Mouse (Mus musculus): ENCODE measurements around the gene Il2rb.

Il2rb gene

DNA sequence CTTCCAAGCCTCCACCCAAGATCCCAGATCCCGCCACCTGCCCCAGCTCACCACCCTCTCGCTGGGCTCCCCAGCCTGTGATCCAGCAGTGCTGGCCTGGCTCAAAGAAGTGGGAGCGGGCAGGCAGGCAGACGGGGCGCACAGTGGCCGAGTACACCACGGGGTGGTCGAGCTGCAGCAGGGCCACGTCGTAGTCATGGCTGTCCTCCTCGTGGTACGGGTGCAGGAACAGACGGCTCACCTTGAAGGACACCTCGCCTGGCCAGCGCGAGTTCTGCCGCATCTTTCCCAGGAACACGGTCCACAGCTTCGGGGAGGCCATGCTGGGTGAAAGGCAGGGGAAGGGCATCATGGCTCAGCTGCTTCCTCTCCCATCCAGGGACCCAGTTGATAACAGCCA lies 52.8 kb downstream of the Il2rb start:
- no peak for DNase-seq

DNA sequence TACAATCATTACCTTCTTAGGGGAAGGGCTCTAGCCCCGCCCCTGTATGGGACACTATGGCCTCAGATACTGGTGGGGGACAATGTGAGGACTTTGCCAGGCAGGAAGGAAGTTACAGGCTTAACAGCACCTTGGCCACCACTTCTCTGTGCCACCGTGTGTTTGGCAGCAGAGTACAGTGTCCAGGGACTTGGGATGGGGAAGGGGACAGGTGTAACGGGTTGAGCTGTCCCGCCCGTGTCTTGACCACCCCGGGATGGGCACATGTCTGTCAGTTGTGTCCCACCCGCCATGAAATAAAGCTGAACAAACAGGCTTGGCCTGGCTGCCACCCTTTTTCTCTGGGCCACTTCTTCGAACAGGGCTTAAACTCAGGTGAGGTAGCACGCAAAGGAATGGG lies 56.1 kb downstream of the Il2rb start:
- no peak for DNase-seq

- no peak for DNase-seq
These were observed 56.6 kb downstream of the Il2rb start for GRCm38 (mm10) chr15:78438505-78438904.

DNA sequence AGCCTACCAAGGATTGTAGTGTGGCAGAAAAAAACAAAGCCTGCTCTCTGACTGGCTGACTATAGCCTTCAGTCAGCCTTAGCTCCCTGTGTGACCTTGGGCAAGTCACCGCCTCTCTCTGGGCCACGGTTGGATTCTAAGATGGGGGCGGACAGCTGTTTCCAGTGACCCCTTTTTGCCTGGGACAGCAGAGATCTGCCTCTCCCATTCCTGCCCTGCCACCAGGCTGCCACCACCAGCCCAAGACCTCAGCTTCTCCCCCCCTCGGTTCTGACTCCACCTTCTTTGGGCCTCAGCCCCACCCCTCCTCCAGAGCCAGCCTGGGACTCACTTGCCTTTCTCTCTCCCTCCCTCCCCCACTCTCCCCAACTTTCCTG lies 57.1 kb downstream of the Il2rb start:
- no peak for DNase-seq

DNA sequence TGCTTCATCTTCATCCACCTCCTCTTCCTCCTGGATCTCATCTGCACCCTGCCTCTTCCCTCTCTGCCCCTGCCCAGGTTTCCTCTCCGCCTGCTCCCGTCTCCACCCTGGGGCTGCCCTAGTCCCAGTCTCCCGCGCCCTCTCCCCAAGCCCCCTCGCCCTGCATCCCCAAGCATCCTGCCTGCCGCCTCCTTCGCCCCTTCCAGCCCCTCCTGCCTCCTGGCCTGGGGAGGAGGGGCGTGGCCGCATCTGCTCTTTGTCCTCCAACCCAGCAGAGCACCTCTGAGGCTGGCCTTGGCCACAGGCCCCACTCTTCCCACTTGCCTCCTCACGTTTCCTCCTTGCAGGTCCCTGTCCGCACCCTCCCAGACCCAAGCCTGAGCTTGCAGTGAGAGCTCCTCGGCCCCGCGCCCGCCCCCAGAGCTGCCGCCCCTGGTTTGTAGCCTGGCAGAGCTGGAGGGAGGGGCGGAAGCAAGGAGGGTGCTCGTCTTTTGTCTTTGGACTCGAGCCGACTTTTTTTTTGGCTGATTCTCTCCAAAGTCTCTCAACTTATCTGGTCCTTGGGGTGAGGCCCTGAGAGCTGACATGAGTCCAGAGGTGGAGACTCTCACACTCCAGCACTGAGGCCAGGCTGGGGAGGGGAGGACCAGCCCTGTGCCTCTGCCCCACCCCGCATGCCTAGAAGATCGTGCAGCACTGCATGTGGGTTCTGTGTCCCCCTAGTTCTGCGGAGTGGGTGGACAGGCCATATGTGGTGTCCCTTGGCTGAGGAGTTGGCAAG lies 57.6 kb downstream of the Il2rb start:
- DNase-seq = peak; percentile 37 to 45

DNA sequence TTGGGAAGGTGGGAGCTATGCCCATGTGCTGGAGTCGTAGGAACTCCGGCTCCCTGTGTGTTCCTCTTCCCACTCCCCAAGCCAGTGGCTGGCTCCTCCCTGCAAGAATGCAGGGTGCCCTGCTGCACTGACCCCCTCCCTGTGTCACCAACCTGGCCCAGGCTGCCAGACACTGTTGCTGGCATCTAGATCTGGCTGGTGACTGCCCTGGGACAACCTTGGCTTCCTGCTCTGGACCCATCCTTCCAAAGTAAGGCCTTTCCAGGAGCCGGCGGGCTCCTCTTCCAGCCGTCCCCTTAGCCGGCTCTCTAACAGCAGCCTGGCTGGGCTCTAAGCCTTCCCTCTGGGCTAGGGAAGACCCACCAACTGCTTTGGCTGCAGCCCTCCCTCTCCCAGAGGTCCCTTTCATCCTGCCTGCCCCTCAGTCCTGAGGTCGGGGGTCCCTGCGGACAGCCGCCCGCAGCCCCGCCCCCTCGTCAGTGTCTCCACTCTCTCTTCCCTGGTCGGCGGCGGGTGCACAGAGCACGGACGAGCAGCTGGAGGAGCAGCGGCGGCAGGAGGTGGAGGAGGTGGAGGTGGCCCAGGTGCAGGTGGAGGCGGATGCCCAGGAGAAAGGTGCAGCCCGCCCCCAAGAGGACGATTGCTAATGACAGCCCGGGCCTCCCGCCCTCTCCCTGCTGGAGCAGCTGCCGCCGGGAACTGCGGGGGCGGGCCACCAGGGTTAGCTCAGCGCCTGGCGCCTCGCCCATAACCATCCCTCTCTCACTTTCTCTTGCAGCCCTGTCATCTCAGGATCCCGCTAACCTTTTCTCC lies 58.5 kb downstream of the Il2rb start:
- DNase-seq = peak; percentile 82 to 88

DNA sequence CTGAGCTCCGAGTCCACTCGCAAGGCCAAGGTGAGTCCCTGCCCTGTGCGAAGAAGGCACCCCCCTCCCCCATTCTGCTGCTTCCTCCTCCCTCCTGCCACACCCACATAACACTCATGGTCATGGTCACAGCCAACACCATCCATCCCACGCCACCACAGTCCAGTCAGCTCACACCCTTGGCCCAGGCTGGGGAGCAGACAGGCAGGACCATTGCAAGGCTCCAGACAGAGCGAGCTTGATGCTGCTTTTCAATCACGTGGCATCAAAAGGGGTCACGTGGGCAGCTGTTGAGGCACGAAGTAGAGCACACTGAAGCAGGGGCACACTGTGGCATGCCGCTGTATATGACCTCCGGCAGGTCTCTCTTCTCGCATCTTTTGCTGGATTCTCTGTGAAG lies 59.4 kb downstream of the Il2rb start:
- no peak for DNase-seq

DNA sequence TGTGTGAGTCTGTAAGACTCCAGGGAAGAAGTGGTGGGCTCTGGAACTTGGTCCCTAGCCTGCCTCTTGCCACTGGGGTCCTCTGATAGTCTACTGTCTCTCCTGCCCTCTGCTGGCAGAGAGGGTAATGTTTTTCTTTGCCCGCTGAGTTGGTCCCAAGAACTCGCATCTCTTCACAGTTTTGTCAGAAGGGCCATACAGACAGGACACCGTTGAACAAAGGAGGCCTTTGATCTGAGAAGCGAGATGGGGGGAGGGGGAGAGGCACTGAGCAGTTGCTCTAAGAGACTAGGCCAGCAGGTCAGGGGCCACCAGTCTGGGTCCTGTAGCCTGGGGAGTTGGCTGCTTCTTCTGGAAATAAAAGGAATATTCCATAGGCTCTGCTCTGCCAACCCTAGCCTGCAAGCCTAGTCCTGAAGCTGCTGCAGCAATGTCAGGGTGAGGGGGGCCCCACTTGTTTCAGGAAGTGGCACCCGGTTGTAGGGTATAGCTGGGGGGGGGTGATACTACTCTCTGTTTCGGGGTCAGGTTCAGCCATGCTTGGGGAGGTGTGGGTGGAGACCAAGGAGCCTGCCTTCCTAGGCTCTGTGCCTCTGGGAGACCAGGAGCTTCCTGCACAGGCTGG lies 60.1 kb downstream of the Il2rb start:
- no peak for DNase-seq

DNA sequence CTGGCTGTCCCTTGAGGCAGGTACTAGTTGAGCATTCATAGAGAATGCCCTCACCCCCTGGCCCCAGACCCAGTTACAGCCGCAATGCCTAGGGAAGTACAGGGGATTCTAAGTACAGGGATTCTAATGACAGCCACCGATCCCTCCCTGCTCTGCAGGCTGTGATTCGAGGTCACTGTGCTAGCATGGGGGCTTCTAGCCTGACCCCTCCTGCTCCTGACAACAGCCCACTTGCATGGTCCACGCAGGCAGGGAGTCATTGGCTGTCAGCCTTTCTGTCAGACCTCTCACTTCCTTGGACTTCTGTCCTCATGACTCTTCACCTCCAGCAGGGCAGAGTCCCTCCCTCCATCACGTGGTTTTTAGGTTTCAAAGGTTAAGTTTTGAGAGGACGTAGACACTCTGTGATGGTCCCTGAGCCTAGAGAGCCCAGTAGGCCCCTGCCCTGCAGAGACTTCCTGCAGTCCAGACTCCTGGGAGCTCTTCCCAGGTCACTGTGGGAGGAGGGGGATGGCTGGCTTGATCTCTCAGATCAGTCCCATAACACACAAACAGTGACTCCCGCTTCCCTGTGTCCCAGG lies 63.4 kb downstream of the Il2rb start:
- DNase-seq = no peak

DNA sequence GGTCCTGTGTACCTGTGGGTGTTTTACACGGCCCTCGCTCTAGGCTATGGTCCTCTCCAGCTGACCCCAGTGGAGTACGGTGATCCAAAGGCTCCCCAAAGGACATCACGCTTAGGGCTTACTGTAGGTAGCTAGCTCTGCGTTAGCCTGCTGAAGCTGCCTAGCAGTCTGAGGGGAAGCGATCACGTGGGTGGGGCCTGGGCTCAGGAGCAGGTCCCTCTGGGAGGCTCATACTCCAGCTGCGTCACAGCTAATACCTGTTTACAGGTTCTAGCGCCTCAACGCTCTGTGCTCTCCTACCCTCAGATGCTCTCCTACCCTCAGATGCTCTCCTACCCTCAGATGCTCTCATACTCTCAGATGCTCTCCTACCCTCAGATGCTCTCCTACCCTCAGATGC lies 64.2 kb downstream of the Il2rb start:
- DNase-seq = no peak

GRCm38 (mm10) chr15:78429871-78430622 lies 65.0 kb downstream of the Il2rb start:
- DNase-seq = no peak

Data from lung, adult 18-20 months (tissue).